Mouse (Mus musculus) lung, postnatal 0 days (tissue): ENCODE measurements at regions not wholly inside any gene's neighbourhood (a gene's known extent, or its start where the extent isn't known, plus 50 kb on each side); places are given as distances from the start of the nearest gene placed in this dataset.

ENCODE experiments used
- ATAC-seq: fragments of 200-750 bp; cut with Nextera tagmentation; 2 replicates; pipeline ENCODE4 v1.8.0; 2017; ENCODE audit warnings: moderate library complexity
- DNase-seq: peaks from one replicate; pipeline ENCODE4 v3.0.0-alpha.2; 2016; ENCODE audit warnings: low spot score
- H3K27ac ChIP-seq: fragments of 300-500 bp; sonication (generic); 2 replicates; pipeline ENCODE4 v1.5.1; 2014; ENCODE audit warnings: antibody characterized with exemption, mild to moderate bottlenecking, low read length, mixed read lengths
- H3K27me3 ChIP-seq: fragments of 300-500 bp; sonication (generic); replicated peaks from 2 replicates; pipeline ENCODE4 v1.6.1; 2014; ENCODE audit warnings: low read length, mixed read lengths; ENCODE audit not compliant: insufficient read depth
- H3K36me3 ChIP-seq: fragments of 300-500 bp; sonication (generic); 2 replicates; pipeline ENCODE4 v1.6.1; 2014; ENCODE audit warnings: low read length, mixed read lengths; ENCODE audit not compliant: insufficient read depth
- H3K4me1 ChIP-seq: fragments of 300-500 bp; sonication (generic); 2 replicates; pipeline ENCODE4 v1.6.1; 2014; ENCODE audit warnings: antibody characterized with exemption, low read depth, low read length, mixed read lengths; ENCODE audit not compliant: insufficient read depth
- H3K4me2 ChIP-seq: fragments of 300-500 bp; sonication (generic); replicated peaks from 2 replicates; pipeline ENCODE4 v1.6.1; 2014; ENCODE audit warnings: low read depth, mild to moderate bottlenecking, low read length, moderate library complexity, mixed read lengths
- H3K4me3 ChIP-seq: fragments of 300-500 bp; sonication (generic); 2 replicates; pipeline ENCODE4 v1.5.1; 2014; ENCODE audit warnings: low read depth, low read length
- H3K9ac ChIP-seq: fragments of 300-500 bp; sonication (generic); replicated peaks from 2 replicates; pipeline ENCODE4 v1.6.1; 2014; ENCODE audit warnings: low read depth, mild to moderate bottlenecking
- H3K9me3 ChIP-seq: fragments of 300-500 bp; sonication (generic); 2 replicates; pipeline ENCODE4 v1.6.1; 2016; ENCODE audit warnings: low read length, mixed read lengths
- CTCF ChIP-seq: IDR thresholded peaks from 2 replicates; pipeline ENCODE4 v1.5.1; 2016; ENCODE audit warnings: antibody characterized with exemption, mild to moderate bottlenecking
- EP300 ChIP-seq: IDR thresholded peaks from 2 replicates; pipeline ENCODE4 v1.6.1; 2016; ENCODE audit warnings: antibody characterized with exemption, mild to moderate bottlenecking, control low read depth
- WGBS: fragments of 180-500 bp; shearing (Covaris S2); extraction: QIAGEN DNeasy Blood & Tissue Kit; methylation state at CpG from one replicate; pipeline ENCODE4 v1.1.7; 2014; 5-methylcytosine and 5-hydroxymethylcytosine counted together

DNA sequence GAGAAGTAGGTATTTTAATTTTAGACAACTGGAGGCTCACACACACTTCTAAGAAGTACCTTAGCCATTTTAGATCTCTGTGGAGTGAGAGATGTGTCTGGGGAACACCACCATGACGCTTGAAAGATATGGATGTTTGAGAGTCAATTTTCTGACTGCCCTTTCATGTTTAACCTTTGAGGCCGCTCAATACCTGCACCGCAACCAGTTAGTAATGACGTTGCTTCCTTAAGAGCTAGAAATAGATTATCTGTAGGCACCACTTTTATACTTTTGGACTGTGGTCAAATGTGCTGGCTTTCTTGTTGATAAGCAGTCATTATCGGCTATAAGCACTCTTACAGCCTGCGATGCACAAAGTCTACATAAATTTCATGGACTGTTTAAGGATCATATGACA, 78.3 kb upstream of the Bmp2k start:
- no peak for ATAC-seq
- H3K27ac ChIP-seq, result no peak overlapping the region
- H3K36me3 ChIP-seq, result no peaks in the 10 kb centered on the region
- H3K9ac ChIP-seq, result no peak overlapping the region
- H3K9me3 ChIP-seq, result no peaks in the 10 kb centered on the region
- no peak overlapping the region for H3K4me3 ChIP-seq
- peaks cover 15% of the 10 kb centered on the region; the same call in 1 of the 2 replicates for H3K4me1 ChIP-seq
- no peaks in the 10 kb centered on the region for H3K27me3 ChIP-seq
- 60% methylated on average over 6 of the region's 6 CpGs for WGBS
- no peak for DNase-seq
- no peak overlapping the region for H3K4me2 ChIP-seq
- TF ChIP-seq CTCF (no peak), EP300 (no peak)

DNA sequence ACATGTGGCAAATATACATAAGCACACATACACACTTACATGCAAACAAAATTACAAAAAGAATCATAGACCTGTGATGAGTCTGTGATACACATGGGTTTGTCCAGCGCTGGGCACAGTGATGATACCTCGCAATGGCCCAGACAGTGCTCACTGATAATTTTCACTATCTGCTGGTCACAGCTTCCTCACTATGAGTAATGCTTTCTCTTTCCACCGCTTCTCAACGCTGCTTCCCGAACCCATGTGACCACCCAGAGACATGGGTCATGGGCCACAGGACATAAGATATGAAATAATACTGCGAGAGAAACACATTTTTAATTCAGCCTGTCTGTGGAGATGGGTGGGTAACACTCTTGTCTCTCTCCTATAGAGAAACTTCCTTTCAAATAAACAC, 76.5 kb upstream of the Bmp2k start:
- H3K4me3 ChIP-seq, result no peak overlapping the region
- peak; percentile 44 for DNase-seq
- H3K9ac ChIP-seq, result no peak overlapping the region
- no peaks in the 10 kb centered on the region for H3K9me3 ChIP-seq
- no peaks in the 10 kb centered on the region for H3K36me3 ChIP-seq
- 54% methylated on average over 6 of the region's 6 CpGs for WGBS
- no peaks in the 10 kb centered on the region for H3K27me3 ChIP-seq
- H3K4me2 ChIP-seq, result no peak overlapping the region
- H3K4me1 ChIP-seq, result peaks cover 15% of the 10 kb centered on the region; the same call in 1 of the 2 replicates
- ATAC-seq, result peak; percentile 25; the same call in 1 of the 2 replicates
- H3K27ac ChIP-seq, result no peak overlapping the region
- no peak for TF ChIP-seq CTCF
- no peak for TF ChIP-seq EP300

DNA sequence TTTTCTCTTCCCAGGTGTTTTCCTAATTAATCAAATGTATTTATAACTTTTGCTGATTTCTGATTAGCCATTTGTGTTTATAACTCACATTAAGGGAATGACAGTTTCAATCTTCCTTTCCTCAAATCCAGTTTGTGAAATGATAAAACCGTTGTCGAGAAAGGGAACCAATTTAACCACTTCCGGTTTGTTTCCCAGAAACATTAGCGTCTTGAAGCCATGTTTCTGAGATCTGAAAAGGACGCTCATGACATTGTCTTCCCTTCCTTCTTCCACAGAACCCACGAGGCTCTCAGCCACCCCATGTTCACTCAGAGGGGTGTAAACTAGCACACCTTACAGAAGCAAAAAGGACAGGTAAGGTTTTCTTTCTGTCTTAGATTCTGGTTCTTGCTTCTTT, 76.0 kb upstream of the Bmp2k start:
- peak; percentile 26 for DNase-seq
- Histone ChIP-seq H3K4me1 (peaks cover 15% of the 10 kb centered on the region; the same call in 1 of the 2 replicates), H3K9me3 (no peaks in the 10 kb centered on the region), H3K36me3 (no peaks in the 10 kb centered on the region), H3K4me2 (peak overlapping the region; percentile 25; the same call in 1 of the 2 replicates), H3K4me3 (no peak overlapping the region), H3K27ac (peak overlapping the region; percentile 66), H3K27me3 (no peaks in the 10 kb centered on the region), H3K9ac (no peak overlapping the region)
- TF ChIP-seq CTCF (no peak), EP300 (no peak)
- no peak for ATAC-seq
- 47% methylated on average over 6 of the region's 6 CpGs for WGBS

DNA sequence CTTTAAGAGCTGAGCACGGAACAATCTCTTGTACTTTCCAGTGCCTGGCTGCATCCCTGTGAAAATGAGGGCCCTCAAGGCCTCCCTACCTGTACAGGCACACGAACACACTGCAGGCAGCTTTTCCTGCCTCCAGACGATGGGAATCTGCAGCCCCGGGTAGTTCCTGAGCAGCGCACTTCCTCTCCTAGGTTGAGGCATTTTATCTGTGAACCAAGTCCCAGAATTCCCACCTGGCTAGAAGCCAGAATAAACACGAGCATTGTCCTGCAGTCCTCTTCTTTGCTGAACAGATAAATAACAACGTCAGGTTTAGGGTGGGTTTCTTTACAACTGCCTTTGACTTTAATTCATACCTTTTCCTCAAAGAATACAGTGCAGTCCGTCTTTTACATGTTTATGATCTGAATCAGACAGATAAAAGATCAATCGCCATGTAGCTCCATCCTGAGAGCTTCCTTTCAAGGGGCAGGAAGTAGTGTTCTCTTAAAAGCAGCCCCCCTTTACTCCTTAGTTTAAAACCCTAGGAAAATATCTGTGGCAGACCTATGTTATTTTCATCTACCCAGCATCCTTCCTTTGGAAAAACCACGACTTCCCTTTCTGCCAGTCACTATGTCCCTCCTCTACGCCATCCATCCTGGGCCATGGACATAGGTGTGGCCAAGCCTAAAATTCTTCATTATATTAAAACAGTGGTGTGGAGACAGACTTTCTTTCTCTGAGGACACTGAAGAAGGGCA, 75.3 kb upstream of the Bmp2k start:
- no peak overlapping the region for H3K9ac ChIP-seq
- no peaks in the 10 kb centered on the region for H3K36me3 ChIP-seq
- WGBS, result 22% methylated on average over 11 of the region's 11 CpGs
- no peaks in the 10 kb centered on the region for H3K27me3 ChIP-seq
- peaks cover 12% of the 10 kb centered on the region; the same call in 1 of the 2 replicates for H3K4me1 ChIP-seq
- H3K4me2 ChIP-seq, result peak overlapping the region; percentile 25; the same call in 1 of the 2 replicates
- H3K27ac ChIP-seq, result peak overlapping the region; percentile 66
- TF ChIP-seq CTCF, result no peak
- TF ChIP-seq EP300, result peak; percentile 58; the same call in 1 of the 2 replicates
- DNase-seq (peak; percentile 48), ATAC-seq (peak; percentile 51)
- no peak overlapping the region for H3K4me3 ChIP-seq
- H3K9me3 ChIP-seq, result no peaks in the 10 kb centered on the region

DNA sequence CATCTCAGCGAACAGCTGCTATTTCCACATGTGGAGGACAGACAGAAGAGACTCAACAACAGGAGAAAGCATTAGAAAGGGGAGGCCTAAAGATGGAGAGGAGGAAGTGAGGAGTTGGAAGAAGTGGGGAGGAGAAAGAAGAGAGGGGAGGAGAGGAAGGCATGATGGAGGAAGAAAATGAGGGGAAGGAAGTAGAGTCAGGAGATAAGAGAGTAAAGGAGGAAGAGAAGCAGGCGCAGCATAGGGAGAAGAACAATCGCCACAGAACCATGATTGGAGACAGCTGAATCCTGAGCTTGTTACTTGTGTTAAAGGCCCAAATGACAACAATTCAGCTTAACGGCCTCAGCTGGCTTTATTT, 74.8 kb upstream of the Bmp2k start:
- peak overlapping the region; percentile 66 for H3K27ac ChIP-seq
- ATAC-seq (no peak), DNase-seq (peak; percentile 11)
- WGBS, result 64% methylated on average over 4 of the region's 4 CpGs
- no peaks in the 10 kb centered on the region for H3K9me3 ChIP-seq
- no peak overlapping the region for H3K4me3 ChIP-seq
- H3K36me3 ChIP-seq, result no peaks in the 10 kb centered on the region
- H3K4me2 ChIP-seq, result no peak overlapping the region
- no peak overlapping the region for H3K9ac ChIP-seq
- no peaks in the 10 kb centered on the region for H3K27me3 ChIP-seq
- TF ChIP-seq EP300 (no peak), CTCF (no peak)
- H3K4me1 ChIP-seq, result peaks cover 9% of the 10 kb centered on the region; the same call in 1 of the 2 replicates

DNA sequence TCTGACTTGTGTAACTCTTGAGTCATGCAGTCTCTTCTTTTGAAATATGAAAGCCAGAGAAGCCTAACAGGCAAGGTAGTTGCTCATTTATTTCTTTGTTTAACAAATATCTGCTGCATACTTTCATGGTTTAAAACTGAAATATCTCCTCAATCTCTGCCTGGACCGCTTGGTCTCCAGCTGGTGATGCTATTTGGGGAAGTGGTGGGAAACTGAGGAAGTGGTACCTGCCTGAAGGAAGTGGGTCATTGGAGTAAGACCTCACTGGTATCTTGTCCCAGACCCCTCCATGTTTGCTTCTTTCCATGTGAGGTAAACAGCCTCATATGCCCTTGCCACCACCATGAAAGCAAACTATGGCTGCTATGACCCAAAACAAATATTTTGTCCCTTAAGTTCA, 74.0 kb upstream of the Bmp2k start:
- WGBS, result 90% methylated on average over 1 of the region's 1 CpGs
- no peaks in the 10 kb centered on the region for H3K36me3 ChIP-seq
- ATAC-seq (no peak), DNase-seq (no peak)
- no peak for TF ChIP-seq CTCF
- peaks cover 5% of the 10 kb centered on the region; the same call in 1 of the 2 replicates for H3K4me1 ChIP-seq
- no peaks in the 10 kb centered on the region for H3K9me3 ChIP-seq
- H3K4me2 ChIP-seq, result no peak overlapping the region
- H3K27me3 ChIP-seq, result no peaks in the 10 kb centered on the region
- H3K9ac ChIP-seq, result no peak overlapping the region
- no peak overlapping the region for H3K27ac ChIP-seq
- no peak overlapping the region for H3K4me3 ChIP-seq
